Mouse (Mus musculus): ENCODE data around the gene Sh3rf1.

DNA sequence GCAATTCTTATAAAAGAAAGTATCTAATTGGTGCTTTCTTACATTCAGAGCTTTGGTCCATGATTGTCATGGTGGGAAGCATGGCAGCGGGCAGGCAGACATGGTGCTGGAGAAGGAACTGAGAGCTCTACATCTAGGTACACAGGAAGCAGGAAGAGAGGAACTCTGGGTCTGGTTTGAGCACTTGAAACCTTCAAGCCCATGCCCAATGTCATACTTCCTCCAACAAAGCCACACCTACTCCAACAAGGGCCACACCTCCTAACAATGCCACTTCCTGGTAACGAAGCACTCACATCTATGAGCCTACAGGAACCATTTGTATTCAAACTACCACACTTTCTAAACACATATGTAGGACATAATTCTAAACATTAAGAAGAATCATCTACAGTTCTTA, 5.2 kb upstream of the Sh3rf1 start:
- TF ChIP-seq USF1 (IDR thresholded peaks at IDR 0.05; ENCODE audit: low read depth) (no peak), CTCF (IDR thresholded peaks at IDR 0.05; ENCODE audit: control insufficient read depth, insufficient read depth, insufficient read length) (no peak)

Data from C2C12 (cell line).